Mouse (Mus musculus) embryo, embryonic 9.5 days (tissue): ENCODE results near the gene Chchd10.

Experiments used
- DNase-seq: peaks from one replicate; pipeline ENCODE4 v3.0.0-alpha.2; 2017; ENCODE audit errors: extremely low spot score

Gene Chchd10

GRCm38 (mm10) chr10:75924324-75924723 is 8.6 kb upstream of the Chchd10 start:
- no peak for DNase-seq

GRCm38 (mm10) chr10:75926396-75926795 is 6.5 kb upstream of the Chchd10 start:
- DNase-seq, result no peak

GRCm38 (mm10) chr10:75930304-75930703 is 2.6 kb upstream of the Chchd10 start:
- no peak for DNase-seq

GRCm38 (mm10) chr10:75931311-75931710 is 1.6 kb upstream of the Chchd10 start:
- no peak for DNase-seq

GRCm38 (mm10) chr10:75932081-75932678 is 750 bp upstream of the Chchd10 start:
- DNase-seq, result peak; percentile 82

- no peak for DNase-seq
These were observed 2.1 kb downstream of the Chchd10 start for GRCm38 (mm10) chr10:75934991-75935390.

- DNase-seq, result peak; percentile 83
These were observed 3.0 kb downstream of the Chchd10 start, which contains the start of gene Mmp11 for GRCm38 (mm10) chr10:75935680-75936541. Gene Mmp11 (minus strand): TSS chr10:75936496.

GRCm38 (mm10) chr10:75936909-75937667 is 4.2 kb downstream of the Chchd10 start:
- DNase-seq, result no peak

- DNase-seq, result no peak
These were observed 5.1 kb downstream of the Chchd10 start for GRCm38 (mm10) chr10:75937851-75938643.

- no peak for DNase-seq
These were observed 6.7 kb downstream of the Chchd10 start for GRCm38 (mm10) chr10:75939481-75940234.

- no peak for DNase-seq
These were observed 7.6 kb downstream of the Chchd10 start, which contains the start of gene Gm867 for GRCm38 (mm10) chr10:75940520-75940919. Gene Gm867 (minus strand): TSS chr10:75940672.

- no peak for DNase-seq
These were observed 8.3 kb downstream of the Chchd10 start for GRCm38 (mm10) chr10:75941042-75941824.

- DNase-seq, result no peak
These were observed 10.0 kb downstream of the Chchd10 start, which contains the start of gene Vpreb3 for GRCm38 (mm10) chr10:75942736-75943477. Gene Vpreb3 (plus strand): TSS chr10:75943057.

GRCm38 (mm10) chr10:75944066-75944772 is 11.3 kb downstream of the Chchd10 start:
- DNase-seq, result no peak

- DNase-seq, result no peak
These were observed 12.3 kb downstream of the Chchd10 start for GRCm38 (mm10) chr10:75945213-75945612.

- no peak for DNase-seq
These were observed 13.0 kb downstream of the Chchd10 start for GRCm38 (mm10) chr10:75945896-75946295.

GRCm38 (mm10) chr10:75948079-75948478 is 15.1 kb downstream of the Chchd10 start:
- DNase-seq, result no peak
